Mouse (Mus musculus) stomach, postnatal 0 days (tissue): ENCODE measurements around the gene Cox18.

ENCODE experiments used
- CTCF ChIP-seq: IDR thresholded peaks from 2 replicates; pipeline ENCODE4 v1.5.1; 2016; ENCODE audit warnings: antibody characterized with exemption, low read depth, mild to moderate bottlenecking, moderate library complexity
- EP300 ChIP-seq: optimal IDR thresholded peaks from 2 replicates; pipeline ENCODE3; 2016; ENCODE audit warnings: antibody characterized with exemption

GRCm38 (mm10) chr5:90235217-90235616, 11.4 kb upstream of the Cox18 start:
- TF ChIP-seq CTCF (no peak), EP300 (no peak)
